Mouse (Mus musculus) heart, embryonic 15.5 days (tissue): ENCODE measurements at regions not wholly inside any gene's neighbourhood (a gene's known extent, or its start where the extent isn't known, plus 50 kb on each side); places are given as distances from the start of the nearest gene placed in this dataset.
"Not testable (repeated sequence)": the region's sequence is repeated elsewhere in the genome, so short reads cannot be mapped to it uniquely, and the experiment has no call there.

Source experiments
- ATAC-seq: fragments of 200-750 bp; cut with Nextera tagmentation; replicated peaks from 2 replicates; pipeline ENCODE4 v1.8.0; 2017; ENCODE audit warnings: low read depth, moderate TSS enrichment; ENCODE audit not compliant: insufficient number of reproducible peaks, insufficient read depth, low FRiP score
- H3K27ac ChIP-seq: fragments of 300-500 bp; sonication (generic); 2 replicates; pipeline ENCODE4 v1.5.1; 2015; ENCODE audit warnings: mild to moderate bottlenecking, inconsistent platforms
- H3K27me3 ChIP-seq: fragments of 300-500 bp; sonication (generic); 2 replicates; pipeline ENCODE4 v1.6.1; 2015; ENCODE audit warnings: inconsistent platforms
- H3K36me3 ChIP-seq: fragments of 300-500 bp; sonication (generic); 2 replicates; pipeline ENCODE4 v1.6.1; 2015; ENCODE audit warnings: mild to moderate bottlenecking, inconsistent platforms
- H3K4me1 ChIP-seq: fragments of 300-500 bp; sonication (generic); replicated peaks from 2 replicates; pipeline ENCODE4 v1.6.1; 2015; ENCODE audit warnings: inconsistent platforms
- H3K4me2 ChIP-seq: fragments of 300-500 bp; sonication (generic); 2 replicates; pipeline ENCODE4 v1.6.1; 2015; ENCODE audit warnings: inconsistent platforms, mild to moderate bottlenecking, moderate library complexity
- H3K4me3 ChIP-seq: fragments of 300-500 bp; sonication (generic); 2 replicates; pipeline ENCODE4 v1.5.1; 2015; ENCODE audit warnings: mild to moderate bottlenecking, inconsistent platforms
- H3K9ac ChIP-seq: fragments of 300-500 bp; sonication (generic); 2 replicates; pipeline ENCODE4 v1.6.1; 2015; ENCODE audit warnings: mild to moderate bottlenecking, inconsistent platforms
- H3K9me3 ChIP-seq: fragments of 300-500 bp; sonication (generic); replicated peaks from 2 replicates; pipeline ENCODE4 v1.6.1; 2016; ENCODE audit warnings: inconsistent platforms
- WGBS: fragments of 180-500 bp; shearing (Covaris S2); methylation state at CpG from one replicate; pipeline ENCODE4 v1.1.7; 2015; ENCODE audit warnings: mixed read lengths; 5-methylcytosine and 5-hydroxymethylcytosine counted together

- Histone ChIP-seq H3K4me3 (no peak overlapping the region), H3K9ac (no peak overlapping the region), H3K27ac (no peak overlapping the region), H3K27me3 (no peaks in the 10 kb centered on the region), H3K4me1 (no peaks in the 10 kb centered on the region), H3K4me2 (no peak overlapping the region), H3K36me3 (no peaks in the 10 kb centered on the region), H3K9me3 (no peaks in the 10 kb centered on the region)
- ATAC-seq, result no peak
- WGBS, result 56% methylated on average over 2 of the region's 2 CpGs
Observed at GRCm38 (mm10) chr7:116619636-116620035, 115.5 kb downstream of the Nucb2 start.

- Histone ChIP-seq H3K4me2 (no peak overlapping the region), H3K9me3 (no peaks in the 10 kb centered on the region), H3K27me3 (no peaks in the 10 kb centered on the region), H3K4me1 (no peaks in the 10 kb centered on the region), H3K27ac (no peak overlapping the region), H3K36me3 (no peaks in the 10 kb centered on the region), H3K9ac (no peak overlapping the region), H3K4me3 (no peak overlapping the region)
- WGBS, result 65% methylated on average over 4 of the region's 4 CpGs
- ATAC-seq, result no peak
Observed at GRCm38 (mm10) chr7:116620381-116620780, 116.2 kb downstream of the Nucb2 start.

GRCm38 (mm10) chr7:116633210-116633609 is 129.0 kb downstream of the Nucb2 start:
- H3K27ac ChIP-seq, result no peak overlapping the region
- H3K9ac ChIP-seq, result no peak overlapping the region
- no peaks in the 10 kb centered on the region; the same call in 1 of the 2 replicates for H3K9me3 ChIP-seq
- H3K4me3 ChIP-seq, result no peak overlapping the region
- 77% methylated on average over 3 of the region's 3 CpGs for WGBS
- no peak for ATAC-seq
- no peaks in the 10 kb centered on the region for H3K27me3 ChIP-seq
- H3K36me3 ChIP-seq, result no peaks in the 10 kb centered on the region
- H3K4me1 ChIP-seq, result no peaks in the 10 kb centered on the region
- H3K4me2 ChIP-seq, result no peak overlapping the region

GRCm38 (mm10) chr7:116644902-116645650 is 140.9 kb downstream of the Nucb2 start:
- no peak overlapping the region for H3K27ac ChIP-seq
- no peaks in the 10 kb centered on the region for H3K27me3 ChIP-seq
- H3K4me3 ChIP-seq, result no peak overlapping the region
- no peaks in the 10 kb centered on the region for H3K4me1 ChIP-seq
- WGBS, result 53% methylated on average over 10 of the region's 10 CpGs
- H3K9me3 ChIP-seq, result no peaks in the 10 kb centered on the region
- no peak for ATAC-seq
- H3K36me3 ChIP-seq, result no peaks in the 10 kb centered on the region
- no peak overlapping the region for H3K4me2 ChIP-seq
- H3K9ac ChIP-seq, result no peak overlapping the region

- Histone ChIP-seq H3K36me3 (no peaks in the 10 kb centered on the region), H3K4me2 (no peak overlapping the region), H3K9ac (no peak overlapping the region), H3K27ac (no peak overlapping the region), H3K4me1 (no peaks in the 10 kb centered on the region), H3K9me3 (no peaks in the 10 kb centered on the region), H3K27me3 (no peaks in the 10 kb centered on the region), H3K4me3 (no peak overlapping the region)
- no peak for ATAC-seq
- WGBS, result 62% methylated on average over 10 of the region's 10 CpGs
Observed at GRCm38 (mm10) chr7:116654466-116654865, 150.3 kb downstream of the Nucb2 start.

GRCm38 (mm10) chr7:116657040-116657439 is 152.9 kb downstream of the Nucb2 start:
- not testable (repeated sequence) for H3K27ac ChIP-seq, H3K9ac ChIP-seq, H3K4me3 ChIP-seq, ATAC-seq, H3K9me3 ChIP-seq, H3K27me3 ChIP-seq, H3K4me2 ChIP-seq, H3K36me3 ChIP-seq, H3K4me1 ChIP-seq
- 85% methylated on average over 6 of the region's 6 CpGs for WGBS

GRCm38 (mm10) chr7:116665581-116665980 is 161.4 kb downstream of the Nucb2 start:
- Histone ChIP-seq H3K27me3 (no peaks in the 10 kb centered on the region), H3K27ac (no peak overlapping the region), H3K9ac (no peak overlapping the region), H3K4me3 (no peak overlapping the region), H3K4me2 (no peak overlapping the region), H3K9me3 (no peaks in the 10 kb centered on the region), H3K4me1 (no peaks in the 10 kb centered on the region), H3K36me3 (no peaks in the 10 kb centered on the region)
- no peak for ATAC-seq
- WGBS, result 80% methylated on average over 15 of the region's 15 CpGs

- Histone ChIP-seq H3K4me2 (no peak overlapping the region), H3K27ac (no peak overlapping the region), H3K9ac (no peak overlapping the region), H3K4me1 (no peaks in the 10 kb centered on the region), H3K4me3 (no peak overlapping the region), H3K9me3 (no peaks in the 10 kb centered on the region), H3K36me3 (no peaks in the 10 kb centered on the region), H3K27me3 (no peaks in the 10 kb centered on the region)
- WGBS, result 57% methylated on average over 16 of the region's 16 CpGs
- no peak for ATAC-seq
Observed at GRCm38 (mm10) chr7:116674199-116675019, 170.2 kb downstream of the Nucb2 start.

- no peak for ATAC-seq
- Histone ChIP-seq H3K27me3 (no peaks in the 10 kb centered on the region), H3K27ac (no peak overlapping the region), H3K4me3 (no peak overlapping the region), H3K4me1 (no peaks in the 10 kb centered on the region), H3K9ac (no peak overlapping the region), H3K9me3 (no peaks in the 10 kb centered on the region), H3K36me3 (no peaks in the 10 kb centered on the region), H3K4me2 (no peak overlapping the region)
- 68% methylated on average over 1 of the region's 1 CpGs for WGBS
Observed at GRCm38 (mm10) chr7:116676696-116677095, 172.5 kb downstream of the Nucb2 start.

GRCm38 (mm10) chr7:116679195-116679594 is 175.0 kb downstream of the Nucb2 start:
- H3K4me2 ChIP-seq, result no peak overlapping the region
- no peak overlapping the region for H3K9ac ChIP-seq
- H3K4me3 ChIP-seq, result no peak overlapping the region
- ATAC-seq, result no peak
- no peak overlapping the region for H3K27ac ChIP-seq
- no peaks in the 10 kb centered on the region for H3K9me3 ChIP-seq
- WGBS, result 74% methylated on average over 4 of the region's 4 CpGs
- H3K36me3 ChIP-seq, result no peaks in the 10 kb centered on the region
- no peaks in the 10 kb centered on the region for H3K27me3 ChIP-seq
- H3K4me1 ChIP-seq, result no peaks in the 10 kb centered on the region

- H3K4me3 ChIP-seq, result no peak overlapping the region
- no peak overlapping the region for H3K4me2 ChIP-seq
- no peak overlapping the region for H3K9ac ChIP-seq
- H3K9me3 ChIP-seq, result no peaks in the 10 kb centered on the region
- no peaks in the 10 kb centered on the region for H3K27me3 ChIP-seq
- H3K36me3 ChIP-seq, result no peaks in the 10 kb centered on the region
- ATAC-seq, result no peak
- no peak overlapping the region for H3K27ac ChIP-seq
- H3K4me1 ChIP-seq, result no peaks in the 10 kb centered on the region
- WGBS, result 64% methylated on average over 3 of the region's 3 CpGs
Observed at GRCm38 (mm10) chr7:116680523-116680922, 176.4 kb downstream of the Nucb2 start.

- no peak overlapping the region for H3K9ac ChIP-seq
- no peak overlapping the region for H3K4me2 ChIP-seq
- no peak for ATAC-seq
- 55% methylated on average over 8 of the region's 8 CpGs for WGBS
- no peaks in the 10 kb centered on the region for H3K4me1 ChIP-seq
- no peaks in the 10 kb centered on the region for H3K9me3 ChIP-seq
- no peaks in the 10 kb centered on the region for H3K36me3 ChIP-seq
- no peaks in the 10 kb centered on the region for H3K27me3 ChIP-seq
- no peak overlapping the region for H3K4me3 ChIP-seq
- no peak overlapping the region for H3K27ac ChIP-seq
Observed at GRCm38 (mm10) chr7:116681268-116681667, 177.1 kb downstream of the Nucb2 start.
